Mouse (Mus musculus) T-helper 2 cell (primary cell): ENCODE data around the gene Otos.

Source experiments
- in situ Hi-C: fragments of 300-600 bp; cut with MboI, MseI; formaldehyde crosslinking; loops from one replicate; pipeline ENCODE4 v1.15.1; 2025; ENCODE audit warnings: high pct_unique_total_duplicates

Gene Otos

GRCm38 (mm10) chr1:92611008-92611407 lies 37.6 kb downstream of the Otos start:
- in situ Hi-C loops = no loop called here

DNA sequence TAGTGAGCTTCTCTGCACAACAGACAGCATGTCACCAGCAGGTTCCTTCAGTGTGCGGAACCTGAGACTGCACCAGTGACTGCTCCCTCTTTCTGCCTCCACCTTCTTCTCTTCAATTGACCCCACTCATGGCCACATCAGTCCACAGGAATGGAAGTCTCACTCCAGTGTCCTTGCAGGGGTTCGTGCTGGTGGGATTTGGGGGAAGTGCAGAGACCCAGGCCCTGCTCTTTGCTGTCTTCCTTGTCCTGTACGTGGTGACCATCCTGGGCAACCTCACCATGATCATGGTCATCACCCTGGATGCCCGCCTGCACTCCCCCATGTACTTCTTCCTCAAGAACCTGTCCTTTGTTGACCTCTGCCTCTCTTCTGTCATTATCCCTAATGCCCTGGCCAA lies 40.9 kb downstream of the Otos start:
- in situ Hi-C loops = no loop called here

DNA sequence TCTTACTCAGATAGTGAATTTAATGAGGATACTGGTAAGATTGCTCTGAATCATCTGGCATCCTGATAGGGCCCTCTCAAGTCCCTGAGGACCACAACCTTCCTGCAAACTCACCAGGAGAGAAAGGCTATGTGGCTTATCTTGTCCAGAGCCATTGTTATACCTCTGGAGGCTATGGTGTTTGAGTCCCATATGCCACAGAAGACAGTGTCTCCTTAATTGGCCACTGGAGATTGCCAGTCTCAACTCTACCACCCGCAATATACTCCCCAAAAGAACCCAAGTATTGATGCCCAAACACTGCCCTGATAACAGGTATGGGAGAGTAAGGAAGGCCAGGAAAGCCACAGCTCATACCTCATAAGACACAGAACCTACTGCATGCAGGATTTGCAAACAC lies 43.2 kb downstream of the Otos start, which contains the start of gene Olfr1410:
Gene Olfr1410 (plus strand): TSS at position 301 of the 400 bp plus-strand sequence.
- in situ Hi-C loops = no loop called here

GRCm38 (mm10) chr1:92596019-92596418 lies 52.6 kb downstream of the Otos start:
- in situ Hi-C loops = no loop called here
